Mouse (Mus musculus) layer of hippocampus, adult 6 months (tissue): ENCODE results near the gene Tcf20. TPM values are rescaled to one million over a fixed set of nuclear protein-coding genes. Genes with fewer than 3 reads are reported as not detected.

Source experiments
- long read RNA-seq, 2 experiments: library from polyadenylated mRNA; unstranded; transcript quantifications; one replicate each; pipeline ENCODE4 v2.0.0; 2019 to 2020
- microRNA-seq: library from miRNA; unstranded; fragments of <30 nt; microRNA quantifications from one replicate; pipeline ENCODE4 v1.2.0, GENCODE M21; 2020
- polyA plus RNA-seq: library from polyadenylated mRNA; unstranded; fragments of <200 nt; fragmentation: Nextera tagmentation; gene quantifications from 2 replicates; pipeline ENCODE4 v1.2.3, GENCODE M21; 2021

Gene Tcf20
- 19.7 and 23.4 TPM in 2 replicates for polyA plus RNA-seq
- long read RNA-seq, experiment 1, partial matches to known transcripts = 4 of 16 reads
- long read RNA-seq, experiment 1, other reads (novel, unspliced or antisense) = 12 of 16 reads
- long read RNA-seq, experiment 2, partial matches to known transcripts = 9 of 12 reads
- long read RNA-seq, experiment 2, other reads (novel, unspliced or antisense) = 3 of 12 reads

GRCm38 (mm10) chr15:82987732-82988112 lies at the start of gene Tcf20:
Gene Tcf20, minus strand, starts transcription at chr15:82987872.

GRCm38 (mm10) chr15:83032981-83033541 lies 45.4 kb upstream of the Tcf20 start, which contains the start of gene Nfam1:
Gene Nfam1, minus strand, starts transcription at chr15:83033306.

GRCm38 (mm10) chr15:82794277-82794676 lies 193.4 kb downstream of the Tcf20 start, which contains the start of gene Cyp2d26:
Gene Cyp2d26, minus strand, starts transcription at chr15:82794294.

GRCm38 (mm10) chr15:82763631-82764420 lies 223.8 kb downstream of the Tcf20 start, which contains the start of gene Cyp2d40:
Gene Cyp2d40, minus strand, starts transcription at chr15:82764183.

Small RNAs within 50 kb of the gene (microRNA-seq; reads per million reads assigned to microRNA genes)
- gene Gm27618 (not detected), gene Mir3080 (4.9 reads per million, percentile 18 among the genes with 10 or more reads in this experiment)

Other genes with a start within 250 kb of the Tcf20 start
- gene Cyp2d40, start 223.7 kb downstream of the Tcf20 start, polyA plus RNA-seq = not detected in 2 replicates
- gene Cyp2d26, start 193.6 kb downstream of the Tcf20 start, polyA plus RNA-seq = not detected in 2 replicates
- gene Nfam1, start 45.4 kb upstream of the Tcf20 start, polyA plus RNA-seq = 2.3 and 2.4 TPM in 2 replicates
- 15.2 and 23.4 TPM in 2 replicates for gene Serhl, start 101.6 kb upstream of the Tcf20 start, polyA plus RNA-seq
- gene Rrp7a, start 134.9 kb upstream of the Tcf20 start, polyA plus RNA-seq = 109 and 117 TPM in 2 replicates
- 41.8 and 48.9 TPM in 2 replicates for gene Poldip3, start 161.5 kb upstream of the Tcf20 start, polyA plus RNA-seq
- 96.6 and 115 TPM in 2 replicates for gene Cyb5r3, start 184.7 kb upstream of the Tcf20 start, polyA plus RNA-seq